Mouse (Mus musculus): ENCODE measurements at regions not wholly inside any gene's neighbourhood (a gene's known extent, or its start where the extent isn't known, plus 50 kb on each side); places are given as distances from the start of the nearest gene placed in this dataset.

DNA sequence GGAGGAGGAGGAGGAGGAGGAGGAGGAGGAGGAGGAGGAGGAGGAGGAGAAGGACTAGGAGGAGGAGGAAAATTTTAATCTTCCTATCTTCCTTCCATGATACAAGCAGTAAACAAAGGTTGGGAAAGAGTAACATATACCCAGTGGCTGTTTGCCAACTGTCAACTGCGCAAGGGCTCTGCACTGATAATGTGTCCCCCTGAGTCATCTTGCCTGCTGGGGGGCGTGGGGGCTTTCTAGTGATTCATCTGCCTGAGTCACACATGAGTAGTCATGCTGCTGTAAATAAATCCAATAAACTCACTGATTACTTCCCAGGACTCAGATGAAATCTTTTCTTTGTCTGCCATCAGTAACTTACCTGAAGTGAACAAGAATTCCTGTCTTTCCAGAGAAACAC, 110.2 kb downstream of the Tusc1 start:
- in situ Hi-C loops (cut with MboI, MseI): no loop called here

DNA sequence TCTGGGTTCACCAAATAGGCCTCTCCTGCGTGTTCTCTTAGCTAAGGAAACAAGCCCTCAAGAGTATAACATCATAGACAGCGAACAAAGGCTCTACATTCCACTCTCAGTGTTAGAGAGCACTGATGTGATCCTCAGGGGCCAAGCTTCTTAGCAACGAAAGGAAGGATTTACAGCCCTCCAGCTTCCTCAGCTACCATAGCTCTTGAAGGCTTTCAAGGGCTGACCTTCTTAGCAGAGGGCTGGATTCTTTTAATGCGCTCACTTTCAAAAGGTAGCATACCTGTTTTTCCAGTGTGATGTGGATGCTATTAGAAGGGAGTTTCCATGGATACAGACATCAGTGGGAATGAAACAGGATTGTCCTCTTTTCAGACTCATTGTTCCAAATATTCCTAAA, 114.6 kb downstream of the Tusc1 start:
- in situ Hi-C loops (cut with MboI, MseI): loop anchor here in 1 of 2 experiments (25.0 kb wide), 1 partner anchor 1292 kb away; no protein-coding TSS in a partner anchor

DNA sequence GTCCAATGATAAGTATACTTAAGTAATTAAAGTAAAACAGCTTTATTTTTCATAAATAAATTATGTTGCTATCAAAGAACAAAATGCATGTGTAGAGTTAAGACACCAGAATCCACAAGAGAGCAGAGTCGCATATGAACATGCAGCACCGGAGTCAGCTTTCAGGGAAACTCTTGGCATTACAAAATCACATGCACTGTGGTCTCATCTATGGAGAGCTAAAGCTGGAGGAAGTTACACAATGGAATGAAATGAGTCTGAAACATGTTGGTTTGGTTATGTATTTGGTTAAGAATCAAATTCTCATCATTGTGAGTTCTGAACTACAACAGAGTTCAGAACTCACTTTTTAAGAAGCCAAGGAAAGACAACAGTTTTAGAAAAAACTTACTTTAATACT, 126.9 kb downstream of the Tusc1 start:
- in situ Hi-C loops (cut with MboI, MseI): loop anchor here in 1 of 2 experiments (25.0 kb wide), 1 partner anchor 1304 kb away; no protein-coding TSS in a partner anchor

DNA sequence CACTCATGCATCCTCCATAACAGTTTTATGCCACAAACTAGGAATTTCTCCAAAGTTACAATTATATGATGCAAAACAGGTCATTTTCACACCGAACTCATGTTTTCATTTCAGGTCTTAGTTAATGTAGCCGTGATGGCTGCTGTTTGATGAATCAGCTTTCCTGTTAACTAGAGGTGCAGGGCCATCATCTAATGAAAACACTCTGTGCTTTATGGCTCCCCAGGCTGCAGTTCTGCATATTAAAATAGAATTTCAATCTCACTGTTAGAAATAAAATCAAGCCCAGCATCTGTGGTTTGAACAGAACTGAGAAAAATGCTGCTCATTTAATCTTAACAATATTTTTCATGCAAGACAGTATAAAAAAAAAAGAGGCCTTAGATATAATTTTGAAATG, 135.5 kb downstream of the Tusc1 start:
- in situ Hi-C loops (cut with MboI, MseI): loop anchor here in 1 of 2 experiments (25.0 kb wide), 1 partner anchor 1312 kb away; no protein-coding TSS in a partner anchor

DNA sequence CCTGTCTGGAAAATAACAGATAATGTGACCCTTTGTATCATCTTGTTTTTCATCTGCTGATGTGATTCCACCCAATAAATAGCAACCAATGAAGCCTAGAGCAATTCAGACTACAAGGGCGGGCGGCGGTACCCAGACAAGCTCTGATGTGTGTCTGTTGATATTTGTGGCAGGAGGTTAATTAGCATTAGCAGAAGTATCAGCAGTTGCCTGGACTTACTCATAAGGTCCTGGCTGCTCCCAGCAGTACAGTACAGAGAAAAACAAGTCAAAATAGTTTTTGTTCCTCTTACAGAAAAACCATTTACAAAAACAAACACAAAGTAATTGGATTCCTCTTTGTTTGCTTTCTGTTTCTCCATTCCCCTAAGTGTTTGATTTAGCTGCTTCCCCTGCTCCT, 151.0 kb downstream of the Tusc1 start:
- in situ Hi-C loops (cut with MboI, MseI): no loop called here

Data from T-helper 17 cell (primary cell).